Mouse (Mus musculus) heart, embryonic 13.5 days (tissue): ENCODE measurements at regions not wholly inside any gene's neighbourhood (a gene's known extent, or its start where the extent isn't known, plus 50 kb on each side); places are given as distances from the start of the nearest gene placed in this dataset.
A peak's percentile ranks its signal among the peaks of the same experiment; 100 is the strongest.

Experiments used
- ATAC-seq: fragments of 200-750 bp; cut with Nextera tagmentation; 2 replicates; pipeline ENCODE4 v1.8.0; 2017; ENCODE audit warnings: moderate TSS enrichment; ENCODE audit not compliant: insufficient number of reproducible peaks, low FRiP score, low TSS enrichment; ENCODE audit errors: extremely low read depth
- H3K27ac ChIP-seq: fragments of 300-500 bp; sonication (generic); replicated peaks from 2 replicates; pipeline ENCODE4 v1.5.1; 2015; ENCODE audit warnings: moderate library complexity, mild to moderate bottlenecking, inconsistent platforms
- H3K27me3 ChIP-seq: fragments of 300-500 bp; sonication (generic); replicated peaks from 2 replicates; pipeline ENCODE4 v1.6.1; 2015; ENCODE audit warnings: mild to moderate bottlenecking, inconsistent platforms
- H3K36me3 ChIP-seq: fragments of 300-500 bp; sonication (generic); 2 replicates; pipeline ENCODE4 v1.6.1; 2015; ENCODE audit warnings: mild to moderate bottlenecking, inconsistent platforms
- H3K4me1 ChIP-seq: fragments of 300-500 bp; sonication (generic); 2 replicates; pipeline ENCODE4 v1.6.1; 2015; ENCODE audit warnings: inconsistent platforms
- H3K4me2 ChIP-seq: fragments of 300-500 bp; sonication (generic); 2 replicates; pipeline ENCODE4 v1.6.1; 2015; ENCODE audit warnings: inconsistent platforms, mild to moderate bottlenecking, moderate library complexity
- H3K4me3 ChIP-seq: fragments of 300-500 bp; sonication (generic); 2 replicates; pipeline ENCODE4 v1.5.1; 2015; ENCODE audit warnings: moderate library complexity, mild to moderate bottlenecking, inconsistent platforms
- H3K9ac ChIP-seq: fragments of 300-500 bp; sonication (generic); 2 replicates; pipeline ENCODE4 v1.6.1; 2015; ENCODE audit warnings: inconsistent platforms, mild to moderate bottlenecking, moderate library complexity
- H3K9me3 ChIP-seq: fragments of 300-500 bp; sonication (generic); 2 replicates; pipeline ENCODE4 v1.6.1; 2016; ENCODE audit warnings: inconsistent platforms
- WGBS: fragments of 180-500 bp; shearing (Covaris S2); methylation state at CpG from one replicate; pipeline ENCODE4 v1.1.7; 2015; ENCODE audit warnings: mixed read lengths; 5-methylcytosine and 5-hydroxymethylcytosine counted together

GRCm38 (mm10) chr13:44411781-44412496 lies 317.3 kb upstream of the Jarid2 start:
- ATAC-seq = no peak
- Histone ChIP-seq H3K27ac (no peak overlapping the region), H3K4me3 (no peak overlapping the region), H3K27me3 (no peaks in the 10 kb centered on the region), H3K36me3 (no peaks in the 10 kb centered on the region), H3K9me3 (no peaks in the 10 kb centered on the region), H3K4me1 (peaks cover 36% of the 10 kb centered on the region), H3K4me2 (no peak overlapping the region), H3K9ac (no peak overlapping the region)
- WGBS = 83% methylated on average over 2 of the region's 2 CpGs

- no peak for ATAC-seq
- Histone ChIP-seq H3K27me3 (no peaks in the 10 kb centered on the region), H3K9ac (no peak overlapping the region), H3K9me3 (no peaks in the 10 kb centered on the region), H3K4me1 (peaks cover 45% of the 10 kb centered on the region), H3K36me3 (no peaks in the 10 kb centered on the region), H3K4me3 (no peak overlapping the region), H3K4me2 (no peak overlapping the region), H3K27ac (no peak overlapping the region)
- WGBS = 45% methylated on average over 9 of the region's 9 CpGs
Observed at GRCm38 (mm10) chr13:44413305-44413704, 316.0 kb upstream of the Jarid2 start.

- Histone ChIP-seq H3K9me3 (no peaks in the 10 kb centered on the region), H3K27ac (0 out of 2 replicates have a peak overlapping the region, but pooled peaks have one; percentile 9), H3K9ac (no peak overlapping the region), H3K4me3 (no peak overlapping the region), H3K27me3 (no peaks in the 10 kb centered on the region), H3K4me2 (no peak overlapping the region), H3K4me1 (peaks cover 44% of the 10 kb centered on the region), H3K36me3 (no peaks in the 10 kb centered on the region)
- 48% methylated on average over 7 of the region's 7 CpGs for WGBS
- ATAC-seq = no peak; the same call in 1 of the 2 replicates
Observed at GRCm38 (mm10) chr13:44415971-44416370, 313.3 kb upstream of the Jarid2 start.

GRCm38 (mm10) chr13:44416986-44417385 lies 312.3 kb upstream of the Jarid2 start:
- Histone ChIP-seq H3K36me3 (no peaks in the 10 kb centered on the region), H3K4me3 (no peak overlapping the region), H3K9me3 (no peaks in the 10 kb centered on the region), H3K27me3 (no peaks in the 10 kb centered on the region), H3K4me2 (peak overlapping the region; percentile 38), H3K9ac (0 out of 2 replicates have a peak overlapping the region, but pooled peaks have one; percentile 7), H3K27ac (no peak overlapping the region), H3K4me1 (peaks cover 50% of the 10 kb centered on the region)
- 22% methylated on average over 8 of the region's 8 CpGs for WGBS
- ATAC-seq = no peak

- WGBS = 75% methylated on average over 8 of the region's 8 CpGs
- ATAC-seq = no peak
- H3K4me1 ChIP-seq = peaks cover 54% of the 10 kb centered on the region
- no peaks in the 10 kb centered on the region for H3K9me3 ChIP-seq
- no peak overlapping the region for H3K4me3 ChIP-seq
- no peaks in the 10 kb centered on the region for H3K27me3 ChIP-seq
- H3K36me3 ChIP-seq = no peaks in the 10 kb centered on the region
- no peak overlapping the region for H3K9ac ChIP-seq
- no peak overlapping the region for H3K27ac ChIP-seq
- H3K4me2 ChIP-seq = no peak overlapping the region
Observed at GRCm38 (mm10) chr13:44419056-44419455, 310.2 kb upstream of the Jarid2 start.

GRCm38 (mm10) chr13:44419472-44420226 lies 309.6 kb upstream of the Jarid2 start:
- peak overlapping the region; percentile 72 for H3K9ac ChIP-seq
- peaks cover 54% of the 10 kb centered on the region for H3K4me1 ChIP-seq
- H3K4me2 ChIP-seq = peak overlapping the region; percentile 61
- H3K27ac ChIP-seq = peak overlapping the region; percentile 13; the same call in 1 of the 2 replicates
- H3K4me3 ChIP-seq = no peak overlapping the region; the same call in 1 of the 2 replicates
- no peaks in the 10 kb centered on the region for H3K36me3 ChIP-seq
- 19% methylated on average over 14 of the region's 15 CpGs for WGBS
- H3K27me3 ChIP-seq = no peaks in the 10 kb centered on the region
- no peak for ATAC-seq
- no peaks in the 10 kb centered on the region for H3K9me3 ChIP-seq

- WGBS = 22% methylated on average over 6 of the region's 6 CpGs
- H3K36me3 ChIP-seq = no peaks in the 10 kb centered on the region
- no peaks in the 10 kb centered on the region for H3K27me3 ChIP-seq
- H3K27ac ChIP-seq = no peak overlapping the region
- H3K4me3 ChIP-seq = no peak overlapping the region
- peak overlapping the region; percentile 72 for H3K9ac ChIP-seq
- H3K4me2 ChIP-seq = peak overlapping the region; percentile 61
- peaks cover 54% of the 10 kb centered on the region for H3K4me1 ChIP-seq
- ATAC-seq = no peak
- H3K9me3 ChIP-seq = no peaks in the 10 kb centered on the region
Observed at GRCm38 (mm10) chr13:44420227-44420592, 309.1 kb upstream of the Jarid2 start.

- no peaks in the 10 kb centered on the region for H3K9me3 ChIP-seq
- H3K27me3 ChIP-seq = no peaks in the 10 kb centered on the region
- no peaks in the 10 kb centered on the region for H3K36me3 ChIP-seq
- no peak overlapping the region for H3K4me3 ChIP-seq
- no peak overlapping the region for H3K4me2 ChIP-seq
- H3K27ac ChIP-seq = no peak overlapping the region
- WGBS = 90% methylated on average over 8 of the region's 8 CpGs
- peaks cover 50% of the 10 kb centered on the region for H3K4me1 ChIP-seq
- no peak overlapping the region for H3K9ac ChIP-seq
- ATAC-seq = no peak
Observed at GRCm38 (mm10) chr13:44420941-44421340, 308.3 kb upstream of the Jarid2 start.

GRCm38 (mm10) chr13:44421426-44421825 lies 307.8 kb upstream of the Jarid2 start:
- Histone ChIP-seq H3K27ac (no peak overlapping the region), H3K9me3 (no peaks in the 10 kb centered on the region), H3K36me3 (no peaks in the 10 kb centered on the region), H3K9ac (no peak overlapping the region), H3K4me1 (peaks cover 45% of the 10 kb centered on the region), H3K27me3 (no peaks in the 10 kb centered on the region), H3K4me3 (no peak overlapping the region), H3K4me2 (no peak overlapping the region)
- 67% methylated on average over 3 of the region's 3 CpGs for WGBS
- no peak for ATAC-seq

- Histone ChIP-seq H3K9me3 (no peaks in the 10 kb centered on the region), H3K27ac (no peak overlapping the region), H3K4me2 (no peak overlapping the region), H3K27me3 (no peaks in the 10 kb centered on the region), H3K4me1 (peaks cover 40% of the 10 kb centered on the region), H3K4me3 (no peak overlapping the region), H3K9ac (no peak overlapping the region), H3K36me3 (no peaks in the 10 kb centered on the region)
- ATAC-seq = no peak
- 74% methylated on average over 5 of the region's 5 CpGs for WGBS
Observed at GRCm38 (mm10) chr13:44421922-44422321, 307.4 kb upstream of the Jarid2 start.

GRCm38 (mm10) chr13:44430492-44430891 lies 298.8 kb upstream of the Jarid2 start:
- no peak for ATAC-seq
- H3K9me3 ChIP-seq = no peaks in the 10 kb centered on the region
- no peaks in the 10 kb centered on the region for H3K4me1 ChIP-seq
- no peak overlapping the region for H3K4me2 ChIP-seq
- H3K9ac ChIP-seq = no peak overlapping the region
- no peaks in the 10 kb centered on the region for H3K36me3 ChIP-seq
- H3K27me3 ChIP-seq = no peaks in the 10 kb centered on the region
- H3K27ac ChIP-seq = no peak overlapping the region
- no peak overlapping the region for H3K4me3 ChIP-seq
- WGBS = 85% methylated on average over 8 of the region's 8 CpGs
